Mouse (Mus musculus) heart, adult 2 months (tissue): ENCODE results near the gene Pdhx. TPM values are rescaled to one million over a fixed set of nuclear protein-coding genes. Genes with fewer than 3 reads are reported as not detected.

Source experiments
- DNase-seq, 2 experiments: peaks; one replicate each; pipeline ENCODE4 v3.0.0; 2021
- H3K27ac ChIP-seq: fragments of 200-600 bp; 2 replicates; pipeline ENCODE4 v1.8.1; 2022
- H3K27me3 ChIP-seq: fragments of 200-500 bp; 2 replicates; pipeline ENCODE4 v1.6.1; 2012; ENCODE audit warnings: mild to moderate bottlenecking, low read length, inconsistent platforms, mixed read lengths; ENCODE audit not compliant: control insufficient read depth, insufficient read depth
- H3K36me3 ChIP-seq: fragments of 200-500 bp; 2 replicates; pipeline ENCODE4 v1.6.1; 2012; ENCODE audit warnings: low read length, inconsistent platforms; ENCODE audit not compliant: control insufficient read depth, insufficient read depth
- H3K4me1 ChIP-seq: fragments of 200-500 bp; 2 replicates; pipeline ENCODE4 v1.6.1; 2011; ENCODE audit warnings: low read length; ENCODE audit not compliant: control insufficient read depth, insufficient read depth
- H3K4me3 ChIP-seq: fragments of 200-600 bp; 2 replicates; pipeline ENCODE4 v1.8.1; 2022
- H3K79me2 ChIP-seq: fragments of 200-500 bp; replicated peaks from 2 replicates; pipeline ENCODE4 v1.6.1; 2012; ENCODE audit warnings: mild to moderate bottlenecking, inconsistent platforms, low read length, moderate library complexity, mixed read lengths; ENCODE audit not compliant: control insufficient read depth, insufficient read depth
- H3K9ac ChIP-seq: fragments of 200-500 bp; 2 replicates; pipeline ENCODE4 v1.6.1; 2012; ENCODE audit warnings: low read depth, mild to moderate bottlenecking, control low read depth, inconsistent platforms, low read length, mixed read lengths
- CTCF ChIP-seq: fragments of 200-600 bp; IDR thresholded peaks from 2 replicates; pipeline ENCODE4 v1.8.1; 2022; ENCODE audit warnings: antibody characterized with exemption, mild to moderate bottlenecking, moderate library complexity
- EP300 ChIP-seq: fragments of 200-500 bp; IDR thresholded peaks from 2 replicates; pipeline ENCODE4 v1.6.1; 2011; ENCODE audit warnings: low read depth, low read length, control low read depth; ENCODE audit not compliant: insufficient read depth
- POLR2A ChIP-seq: fragments of 200-500 bp; IDR thresholded peaks from 2 replicates; pipeline ENCODE4 v1.6.1; 2011; ENCODE audit warnings: mild to moderate bottlenecking, low read depth, low read length, control low read depth; ENCODE audit not compliant: insufficient read depth
- WGBS: fragments of 180-500 bp; shearing (Covaris S2); methylation state at CpG from one replicate; pipeline ENCODE4 v1.1.7; 2018; 5-methylcytosine and 5-hydroxymethylcytosine counted together
- intact Hi-C: fragments of 180-260 bp; cut with DNase I; formaldehyde crosslinking; loops from one replicate; pipeline ENCODE4 v1.15.1; 2025
- polyA plus RNA-seq: library from polyadenylated mRNA; depleted of rRNA; stranded (reverse); fragments of >200 nt; gene quantifications from 2 replicates; pipeline ENCODE4 v1.2.3, GENCODE M21; 2012
- total RNA-seq, 2 experiments: library from RNA; stranded (reverse); gene quantifications; 2 replicates each; pipeline ENCODE4 v1.2.3; 2021

The Pdhx gene
- total and polyA plus RNA-seq, 3 experiments: 102 to 162 (median 147) TPM

GRCm38 (mm10) chr2:102990301-102990702 is 83.0 kb downstream of the Pdhx start:
- DNase-seq: peak in 1 of 2 experiments; percentile 20
- TF ChIP-seq POLR2A: no peak
- TF ChIP-seq CTCF: no peak
- TF ChIP-seq EP300: no peak
- H3K4me3 ChIP-seq: no peak overlapping the region
- H3K4me1 ChIP-seq: peaks cover 3% of the 10 kb centered on the region
- 29% methylated on average over 2 of the region's 2 CpGs for WGBS
- intact Hi-C loops: no loop called here
- H3K27ac ChIP-seq: no peak overlapping the region
- no peaks in the 10 kb centered on the region for H3K27me3 ChIP-seq
- H3K79me2 ChIP-seq: no peaks in the 10 kb centered on the region
- no peaks in the 10 kb centered on the region for H3K36me3 ChIP-seq
- H3K9ac ChIP-seq: no peak overlapping the region

- no peak overlapping the region for H3K27ac ChIP-seq
- WGBS: 91% methylated on average over 1 of the region's 1 CpGs
- H3K36me3 ChIP-seq: no peaks in the 10 kb centered on the region
- intact Hi-C loops: no loop called here
- DNase-seq: no peak
- peaks cover 3% of the 10 kb centered on the region for H3K4me1 ChIP-seq
- no peak overlapping the region for H3K9ac ChIP-seq
- TF ChIP-seq CTCF: no peak
- no peak for TF ChIP-seq POLR2A
- no peak for TF ChIP-seq EP300
- H3K4me3 ChIP-seq: no peak overlapping the region
- no peaks in the 10 kb centered on the region for H3K27me3 ChIP-seq
- no peaks in the 10 kb centered on the region for H3K79me2 ChIP-seq
Measured at GRCm38 (mm10) chr2:102989446-102989845, 83.9 kb downstream of the Pdhx start.

GRCm38 (mm10) chr2:102987708-102988010 is 85.7 kb downstream of the Pdhx start:
- Histone ChIP-seq H3K4me3 (no peak overlapping the region), H3K9ac (no peak overlapping the region), H3K79me2 (no peaks in the 10 kb centered on the region), H3K27ac (no peak overlapping the region), H3K27me3 (no peaks in the 10 kb centered on the region), H3K4me1 (peaks cover 3% of the 10 kb centered on the region), H3K36me3 (no peaks in the 10 kb centered on the region)
- no peak for DNase-seq
- intact Hi-C loops: no loop called here
- TF ChIP-seq CTCF: no peak
- no peak for TF ChIP-seq POLR2A
- TF ChIP-seq EP300: no peak
- WGBS: 92% methylated on average over 4 of the region's 4 CpGs

- intact Hi-C loops: no loop called here
- H3K9ac ChIP-seq: no peak overlapping the region
- no peak overlapping the region for H3K27ac ChIP-seq
Measured at GRCm38 (mm10) chr2:102986964-102987707, 86.2 kb downstream of the Pdhx start.

GRCm38 (mm10) chr2:102986424-102986823 is 86.9 kb downstream of the Pdhx start:
- no peak overlapping the region for H3K27ac ChIP-seq
- peaks cover 3% of the 10 kb centered on the region for H3K4me1 ChIP-seq
- H3K79me2 ChIP-seq: no peaks in the 10 kb centered on the region
- intact Hi-C loops: no loop called here
- DNase-seq: no peak
- no peaks in the 10 kb centered on the region for H3K36me3 ChIP-seq
- TF ChIP-seq CTCF: no peak
- no peak for TF ChIP-seq POLR2A
- TF ChIP-seq EP300: no peak
- 66% methylated on average over 3 of the region's 3 CpGs for WGBS
- H3K9ac ChIP-seq: no peak overlapping the region
- H3K4me3 ChIP-seq: no peak overlapping the region
- no peaks in the 10 kb centered on the region for H3K27me3 ChIP-seq

More at GRCm38 (mm10) chr2:102986964-102987707, 86.2 kb downstream of the Pdhx start:
- no peaks in the 10 kb centered on the region for H3K79me2 ChIP-seq
- TF ChIP-seq EP300: no peak
- no peak for TF ChIP-seq POLR2A
- TF ChIP-seq CTCF: no peak
- DNase-seq: peak; percentile 51 to 65
- H3K36me3 ChIP-seq: no peaks in the 10 kb centered on the region
- H3K4me1 ChIP-seq: peaks cover 3% of the 10 kb centered on the region
- WGBS: 53% methylated on average over 6 of the region's 6 CpGs
- no peaks in the 10 kb centered on the region for H3K27me3 ChIP-seq
- H3K4me3 ChIP-seq: no peak overlapping the region

- DNase-seq: no peak
- Histone ChIP-seq H3K36me3 (no peaks in the 10 kb centered on the region), H3K9ac (no peak overlapping the region), H3K79me2 (no peaks in the 10 kb centered on the region), H3K4me3 (no peak overlapping the region), H3K27ac (no peak overlapping the region), H3K4me1 (peaks cover 1% of the 10 kb centered on the region), H3K27me3 (no peaks in the 10 kb centered on the region)
- TF ChIP-seq EP300: no peak
- no peak for TF ChIP-seq POLR2A
- no peak for TF ChIP-seq CTCF
- WGBS: 34% methylated on average over 2 of the region's 2 CpGs
- intact Hi-C loops: no loop called here
Measured at GRCm38 (mm10) chr2:102982822-102983221, 90.5 kb downstream of the Pdhx start.
